Mouse (Mus musculus) liver, adult 2 months (tissue): ENCODE measurements at regions not wholly inside any gene's neighbourhood (a gene's known extent, or its start where the extent isn't known, plus 50 kb on each side); places are given as distances from the start of the nearest gene placed in this dataset.

Experiments used
- DNase-seq: peaks from one replicate; pipeline ENCODE4 v3.0.0-alpha.2; 2011; ENCODE audit warnings: low read depth, low spot score; ENCODE audit errors: extremely low read depth
- H3K27ac ChIP-seq: fragments of 200-500 bp; replicated peaks from 2 replicates; pipeline ENCODE4 v1.5.1; 2012; ENCODE audit warnings: low read depth, mild to moderate bottlenecking, control low read depth, inconsistent platforms, low read length; ENCODE audit not compliant: insufficient read depth
- H3K27me3 ChIP-seq: fragments of 200-500 bp; 2 replicates; pipeline ENCODE4 v1.6.1; 2012; ENCODE audit warnings: mild to moderate bottlenecking, moderate library complexity, low read length, inconsistent platforms; ENCODE audit not compliant: control insufficient read depth, insufficient read depth
- H3K36me3 ChIP-seq: fragments of 200-500 bp; 2 replicates; pipeline ENCODE4 v1.6.1; 2012; ENCODE audit warnings: low read length, inconsistent platforms; ENCODE audit not compliant: control insufficient read depth, insufficient read depth
- H3K4me1 ChIP-seq: fragments of 200-500 bp; 2 replicates; pipeline ENCODE4 v1.6.1; 2011; ENCODE audit warnings: low read length; ENCODE audit not compliant: control insufficient read depth, insufficient read depth
- H3K4me3 ChIP-seq: fragments of 200-500 bp; 2 replicates; pipeline ENCODE4 v1.5.1; 2011; ENCODE audit warnings: low read depth, mild to moderate bottlenecking, control low read depth, low read length, moderate library complexity; ENCODE audit not compliant: insufficient read depth
- H3K79me2 ChIP-seq: fragments of 200-500 bp; 2 replicates; pipeline ENCODE4 v1.6.1; 2012; ENCODE audit warnings: inconsistent platforms, mild to moderate bottlenecking, low read length, moderate library complexity; ENCODE audit not compliant: control insufficient read depth, insufficient read depth
- H3K9ac ChIP-seq: fragments of 200-500 bp; 2 replicates; pipeline ENCODE4 v1.6.1; 2012; ENCODE audit warnings: low read depth, mild to moderate bottlenecking, control low read depth, inconsistent platforms, low read length
- CTCF ChIP-seq: fragments of 200-500 bp; IDR thresholded peaks from 2 replicates; pipeline ENCODE4 v1.5.1; 2011; ENCODE audit warnings: low read depth, low read length, control low read depth
- POLR2A ChIP-seq: fragments of 200-500 bp; IDR thresholded peaks from 2 replicates; pipeline ENCODE4 v1.6.1; 2011; ENCODE audit warnings: low read length, control low read depth; ENCODE audit not compliant: insufficient read depth; ENCODE audit errors: extremely low read depth
- WGBS: fragments of 180-500 bp; shearing (Covaris S2); methylation state at CpG from one replicate; pipeline ENCODE4 v1.1.7; 2018; 5-methylcytosine and 5-hydroxymethylcytosine counted together

DNA sequence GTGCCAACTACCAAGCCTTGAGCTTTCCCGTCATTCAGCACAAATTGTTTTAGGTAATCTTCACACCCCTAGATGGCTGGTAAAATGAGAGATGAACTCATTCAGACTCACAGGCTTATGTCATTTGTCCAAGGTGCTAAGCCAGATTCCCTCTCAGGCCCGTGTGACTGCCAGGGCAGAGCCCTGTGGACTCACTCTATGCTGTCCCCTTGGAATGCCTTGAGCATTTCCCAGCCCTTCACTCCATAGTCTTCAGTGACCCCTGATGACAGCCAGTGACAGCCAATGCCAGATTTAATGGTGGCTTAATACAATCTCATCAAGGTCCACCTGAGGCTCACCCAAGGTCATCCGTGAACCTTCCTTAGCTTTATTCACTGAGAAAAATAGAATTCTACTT lies 270.2 kb upstream of the Jmjd1c start:
- H3K79me2 ChIP-seq: no peaks in the 10 kb centered on the region
- H3K9ac ChIP-seq: no peak overlapping the region
- no peaks in the 10 kb centered on the region for H3K4me1 ChIP-seq
- no peaks in the 10 kb centered on the region for H3K36me3 ChIP-seq
- 90% methylated on average over 3 of the region's 3 CpGs for WGBS
- H3K27ac ChIP-seq: no peak overlapping the region
- H3K27me3 ChIP-seq: no peaks in the 10 kb centered on the region
- no peak overlapping the region for H3K4me3 ChIP-seq
- no peak for DNase-seq
- TF ChIP-seq POLR2A: no peak
- TF ChIP-seq CTCF: no peak

GRCm38 (mm10) chr10:66826327-66826726 lies 269.6 kb upstream of the Jmjd1c start:
- H3K27me3 ChIP-seq: no peaks in the 10 kb centered on the region; the same call in 1 of the 2 replicates
- DNase-seq: no peak
- WGBS: 92% methylated on average over 3 of the region's 3 CpGs

DNA sequence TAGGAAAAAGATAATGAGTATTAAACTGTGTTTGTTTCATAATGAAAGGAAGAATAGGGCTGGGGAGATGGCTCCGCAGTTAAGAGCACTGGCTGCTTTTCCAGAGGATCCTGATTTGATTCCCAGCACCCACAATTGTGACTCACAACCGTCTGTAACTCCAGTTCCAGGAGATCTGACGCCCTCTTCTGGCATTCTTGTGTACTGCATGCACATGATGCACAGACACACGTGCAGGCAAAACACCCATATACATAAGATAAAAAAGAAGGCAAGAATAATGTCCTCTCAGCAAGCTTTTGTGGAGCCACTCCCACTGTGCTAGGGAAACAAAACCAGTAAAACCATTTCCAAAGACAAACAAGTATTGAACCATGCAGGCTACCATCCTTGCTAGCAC lies 261.0 kb upstream of the Jmjd1c start:
- H3K79me2 ChIP-seq: no peaks in the 10 kb centered on the region
- H3K27me3 ChIP-seq: no peaks in the 10 kb centered on the region; the same call in 1 of the 2 replicates
- no peak overlapping the region for H3K4me3 ChIP-seq
- H3K27ac ChIP-seq: no peak overlapping the region
- no peak overlapping the region for H3K9ac ChIP-seq
- no peaks in the 10 kb centered on the region for H3K4me1 ChIP-seq
- H3K36me3 ChIP-seq: no peaks in the 10 kb centered on the region
- TF ChIP-seq CTCF: no peak
- TF ChIP-seq POLR2A: no peak
- WGBS: 71% methylated on average over 4 of the region's 4 CpGs
- DNase-seq: no peak

More at GRCm38 (mm10) chr10:66826327-66826726, 269.6 kb upstream of the Jmjd1c start:
- TF ChIP-seq POLR2A (no peak), CTCF (no peak)
- Histone ChIP-seq H3K9ac (no peak overlapping the region), H3K79me2 (no peaks in the 10 kb centered on the region), H3K27ac (no peak overlapping the region), H3K4me1 (no peaks in the 10 kb centered on the region), H3K4me3 (no peak overlapping the region), H3K36me3 (no peaks in the 10 kb centered on the region)

DNA sequence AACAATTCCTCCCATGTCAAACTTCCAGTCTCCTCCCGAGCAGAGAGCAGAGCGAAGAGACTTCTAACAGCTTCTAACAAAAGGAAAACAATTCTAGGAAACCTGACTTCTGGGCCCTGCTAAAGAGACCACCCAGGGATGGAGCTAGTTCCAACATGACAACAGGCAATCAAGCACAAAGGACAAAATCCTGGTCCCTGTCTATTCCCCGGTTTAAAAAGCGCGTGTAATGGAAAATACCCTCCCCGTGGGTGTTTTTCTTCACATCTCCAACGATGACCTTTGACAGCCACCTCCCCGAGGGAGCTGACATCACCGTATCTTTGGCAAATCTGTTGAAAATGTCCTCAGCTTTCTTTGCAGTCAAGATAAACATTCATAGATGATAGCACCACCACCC lies 256.9 kb upstream of the Jmjd1c start:
- no peaks in the 10 kb centered on the region for H3K4me1 ChIP-seq
- WGBS: 72% methylated on average over 9 of the region's 9 CpGs
- no peak overlapping the region for H3K4me3 ChIP-seq
- no peak for DNase-seq
- no peaks in the 10 kb centered on the region for H3K79me2 ChIP-seq
- no peak overlapping the region for H3K27ac ChIP-seq
- no peak overlapping the region for H3K9ac ChIP-seq
- H3K27me3 ChIP-seq: no peaks in the 10 kb centered on the region
- H3K36me3 ChIP-seq: no peaks in the 10 kb centered on the region
- TF ChIP-seq POLR2A (no peak), CTCF (no peak)

DNA sequence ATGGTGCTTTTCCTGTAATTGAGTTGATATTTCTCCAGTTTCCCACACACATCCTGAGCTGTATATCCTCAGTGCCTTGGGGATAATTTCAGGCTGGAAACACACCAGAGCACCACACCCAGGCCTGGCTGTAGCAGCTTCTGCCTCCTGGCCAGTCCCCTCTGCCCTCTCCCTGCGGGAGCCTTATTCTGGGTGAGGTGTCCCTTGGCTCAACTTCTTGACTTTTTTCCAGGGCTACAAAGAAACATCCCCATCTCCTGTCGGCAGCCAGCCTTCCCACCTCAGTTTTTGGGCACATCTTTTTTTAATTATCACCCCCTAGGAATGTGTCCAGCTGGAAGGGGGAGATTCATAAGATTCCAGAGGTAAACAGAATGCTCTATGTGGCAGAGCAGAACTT lies 252.7 kb upstream of the Jmjd1c start:
- H3K27me3 ChIP-seq: no peaks in the 10 kb centered on the region
- no peaks in the 10 kb centered on the region for H3K36me3 ChIP-seq
- no peaks in the 10 kb centered on the region for H3K79me2 ChIP-seq
- DNase-seq: no peak
- no peak overlapping the region for H3K9ac ChIP-seq
- WGBS: 76% methylated on average over 2 of the region's 2 CpGs
- H3K27ac ChIP-seq: no peak overlapping the region
- H3K4me3 ChIP-seq: no peak overlapping the region
- H3K4me1 ChIP-seq: no peaks in the 10 kb centered on the region
- TF ChIP-seq CTCF (no peak), POLR2A (no peak)

DNA sequence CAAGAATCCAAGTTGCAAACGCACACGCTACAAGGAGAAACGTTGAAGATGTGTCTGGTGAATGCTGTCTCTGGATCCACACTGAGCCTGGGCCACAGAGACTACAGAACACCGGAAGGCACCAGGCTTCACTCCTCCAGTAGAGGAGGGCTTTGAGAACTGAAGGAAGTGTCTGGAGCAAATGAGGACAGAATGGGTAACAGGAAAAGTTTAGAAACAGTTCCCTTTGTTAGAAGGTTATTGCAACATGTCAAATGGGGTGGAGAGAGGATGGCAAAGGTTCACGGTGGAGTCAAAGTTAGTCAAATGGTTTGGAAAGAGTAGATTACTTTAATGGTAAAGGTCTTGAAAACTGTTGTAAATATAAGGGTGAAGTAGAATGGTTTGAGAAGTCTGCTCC lies 247.1 kb upstream of the Jmjd1c start:
- Histone ChIP-seq H3K27ac (no peak overlapping the region), H3K4me1 (peaks cover 2% of the 10 kb centered on the region), H3K4me3 (no peak overlapping the region), H3K27me3 (no peaks in the 10 kb centered on the region), H3K9ac (no peak overlapping the region), H3K79me2 (no peaks in the 10 kb centered on the region), H3K36me3 (no peaks in the 10 kb centered on the region)
- TF ChIP-seq POLR2A (no peak), CTCF (no peak)
- DNase-seq: peak; percentile 14
- WGBS: 69% methylated on average over 5 of the region's 5 CpGs
